Mouse (Mus musculus): ENCODE measurements around the gene Arnt2. TPM values are rescaled to one million over a fixed set of nuclear protein-coding genes. Genes with fewer than 3 reads are reported as not detected.

The Arnt2 gene
- polyA plus RNA-seq, 1 experiment from 2014 or later, result 2.6 TPM

DNA sequence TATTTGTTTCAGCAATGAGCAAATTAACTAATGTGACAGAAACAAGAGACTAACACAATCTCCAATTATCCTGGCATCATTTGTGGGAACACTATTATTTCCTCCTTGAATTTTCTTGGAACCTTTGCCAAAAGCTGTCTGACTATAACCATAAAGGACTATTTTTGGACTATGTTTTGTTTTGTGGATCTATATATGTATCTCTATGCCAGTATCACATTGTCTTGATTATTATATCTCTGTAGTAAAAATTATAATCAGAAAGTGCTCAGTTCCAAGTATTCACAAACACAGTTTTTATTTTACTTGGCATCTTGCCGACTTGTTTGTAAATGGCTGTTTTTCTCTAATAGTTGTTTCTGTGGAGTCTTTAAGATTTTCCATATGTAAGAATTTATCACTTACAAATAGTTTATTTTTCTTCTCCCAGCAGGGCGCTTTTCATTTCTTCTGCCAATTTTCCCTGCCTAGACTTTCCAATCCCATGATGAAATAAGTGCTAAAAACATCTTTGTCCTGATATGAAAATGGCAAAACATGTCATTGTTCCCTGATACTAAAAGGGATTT, 32.5 kb upstream of the Arnt2 start:
- WGBS, result 81% methylated on average over 2 of the region's 2 CpGs
- no peak overlapping the region for H3K9ac ChIP-seq (ENCODE audit: low read depth, low read length)
- H3K36me3 ChIP-seq (ENCODE audit: control insufficient read depth, insufficient read depth), result no peaks in the 10 kb centered on the region
- ATAC-seq, result no peak
- no peaks in the 10 kb centered on the region for H3K27me3 ChIP-seq (replicated peaks; ENCODE audit: control insufficient read depth, insufficient read depth, low read length)
- no peaks in the 10 kb centered on the region for H3K4me1 ChIP-seq (replicated peaks; ENCODE audit: control insufficient read depth, insufficient read depth, low read length)
- no peak overlapping the region for H3K27ac ChIP-seq (ENCODE audit: low read depth, low read length)
- no peak overlapping the region for H3K4me2 ChIP-seq (replicated peaks; ENCODE audit: low read depth)
- no peaks in the 10 kb centered on the region for H3K9me3 ChIP-seq (ENCODE audit: control insufficient read depth)
- no peak overlapping the region for H3K4me3 ChIP-seq (ENCODE audit: low read depth, low read length)
- no peak for TF ChIP-seq CTCF (IDR thresholded peaks at IDR 0.05; ENCODE audit: low read depth)

DNA sequence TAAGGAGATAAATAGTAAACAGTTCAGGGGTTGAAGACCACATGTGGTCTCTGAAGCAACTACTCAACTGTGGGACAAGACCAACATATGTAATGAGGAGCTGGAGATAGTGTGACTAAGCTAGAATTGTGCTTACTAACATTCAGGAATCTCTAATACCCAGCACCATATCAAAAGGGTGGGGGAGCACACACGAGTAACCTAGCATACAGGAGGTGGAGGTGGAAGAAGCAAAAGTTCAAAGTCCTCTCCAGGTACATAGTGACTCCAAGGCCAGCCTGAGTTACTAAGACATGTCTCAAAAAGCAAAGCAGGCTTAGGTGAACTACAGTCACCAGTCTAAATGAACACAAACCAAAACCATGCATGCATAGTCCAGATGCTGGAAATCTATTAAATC, 29.6 kb upstream of the Arnt2 start:
- ATAC-seq, result peak; percentile 51; the same call in 1 of the 2 replicates
- Histone ChIP-seq H3K9me3 (ENCODE audit: control insufficient read depth) (no peaks in the 10 kb centered on the region), H3K27ac (ENCODE audit: low read depth, low read length) (no peak overlapping the region), H3K27me3 (replicated peaks; ENCODE audit: control insufficient read depth, insufficient read depth, low read length) (no peaks in the 10 kb centered on the region), H3K36me3 (ENCODE audit: control insufficient read depth, insufficient read depth) (no peaks in the 10 kb centered on the region), H3K4me3 (ENCODE audit: low read depth, low read length) (no peak overlapping the region), H3K4me2 (replicated peaks; ENCODE audit: low read depth) (no peak overlapping the region), H3K4me1 (replicated peaks; ENCODE audit: control insufficient read depth, insufficient read depth, low read length) (no peaks in the 10 kb centered on the region), H3K9ac (ENCODE audit: low read depth, low read length) (no peak overlapping the region)
- WGBS, result 31% methylated on average over 1 of the region's 1 CpGs
- no peak for TF ChIP-seq CTCF (IDR thresholded peaks at IDR 0.05; ENCODE audit: low read depth)

DNA sequence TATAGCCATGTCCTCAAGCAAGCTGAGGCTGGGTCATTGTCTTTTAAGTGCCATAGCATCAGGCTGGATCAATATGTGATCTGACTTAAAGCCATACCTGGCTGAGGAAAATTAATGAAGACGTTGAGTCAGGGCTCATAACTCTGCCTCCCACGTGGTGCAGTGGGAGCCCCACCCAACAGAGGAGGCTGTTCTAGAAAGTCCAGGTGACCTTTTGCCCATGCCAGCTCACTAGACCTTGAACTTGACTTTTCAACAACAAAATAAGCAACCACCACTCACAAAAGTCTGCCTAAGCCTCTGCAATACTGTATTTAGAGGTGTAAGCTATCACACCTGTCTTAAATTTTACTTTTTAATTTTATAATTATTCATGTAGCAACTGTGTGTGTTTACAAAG, 24.9 kb upstream of the Arnt2 start:
- no peak overlapping the region for H3K4me3 ChIP-seq (ENCODE audit: low read depth, low read length)
- no peaks in the 10 kb centered on the region for H3K36me3 ChIP-seq (ENCODE audit: control insufficient read depth, insufficient read depth)
- H3K9ac ChIP-seq (ENCODE audit: low read depth, low read length), result no peak overlapping the region
- H3K27me3 ChIP-seq (replicated peaks; ENCODE audit: control insufficient read depth, insufficient read depth, low read length), result no peaks in the 10 kb centered on the region
- H3K4me2 ChIP-seq (replicated peaks; ENCODE audit: low read depth), result no peak overlapping the region
- no peaks in the 10 kb centered on the region for H3K9me3 ChIP-seq (ENCODE audit: control insufficient read depth)
- WGBS, result 28% methylated on average over 2 of the region's 2 CpGs
- ATAC-seq, result peak; percentile 64; the same call in 1 of the 2 replicates
- no peaks in the 10 kb centered on the region for H3K4me1 ChIP-seq (replicated peaks; ENCODE audit: control insufficient read depth, insufficient read depth, low read length)
- H3K27ac ChIP-seq (ENCODE audit: low read depth, low read length), result no peak overlapping the region
- TF ChIP-seq CTCF (IDR thresholded peaks at IDR 0.05; ENCODE audit: low read depth), result no peak

DNA sequence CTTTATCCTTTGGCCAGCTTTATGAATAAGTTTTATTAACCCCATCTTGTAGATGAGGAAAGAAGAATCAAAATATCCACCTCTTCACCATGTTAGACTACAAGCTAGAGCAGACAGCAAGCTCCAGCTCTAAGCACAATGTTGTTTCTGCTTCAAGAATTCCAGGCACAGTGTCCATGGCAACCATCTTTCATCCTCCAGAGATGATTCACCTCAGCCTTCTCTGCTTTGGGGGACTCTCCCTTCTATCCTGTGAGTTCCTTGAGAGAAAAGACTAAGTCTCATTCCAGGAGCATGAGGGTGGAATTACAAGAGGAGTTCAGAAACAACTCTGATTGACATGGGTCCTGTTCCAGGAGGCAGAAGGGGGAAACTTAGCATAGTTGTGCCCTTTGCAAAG, 22.2 kb upstream of the Arnt2 start:
- ATAC-seq, result no peak
- no peak overlapping the region for H3K4me2 ChIP-seq (replicated peaks; ENCODE audit: low read depth)
- H3K27me3 ChIP-seq (replicated peaks; ENCODE audit: control insufficient read depth, insufficient read depth, low read length), result no peaks in the 10 kb centered on the region
- no peaks in the 10 kb centered on the region for H3K4me1 ChIP-seq (replicated peaks; ENCODE audit: control insufficient read depth, insufficient read depth, low read length)
- H3K9me3 ChIP-seq (ENCODE audit: control insufficient read depth), result no peaks in the 10 kb centered on the region
- no peak overlapping the region for H3K27ac ChIP-seq (ENCODE audit: low read depth, low read length)
- H3K36me3 ChIP-seq (ENCODE audit: control insufficient read depth, insufficient read depth), result no peaks in the 10 kb centered on the region
- no peak overlapping the region for H3K9ac ChIP-seq (ENCODE audit: low read depth, low read length)
- no peak overlapping the region for H3K4me3 ChIP-seq (ENCODE audit: low read depth, low read length)
- TF ChIP-seq CTCF (IDR thresholded peaks at IDR 0.05; ENCODE audit: low read depth), result no peak

DNA sequence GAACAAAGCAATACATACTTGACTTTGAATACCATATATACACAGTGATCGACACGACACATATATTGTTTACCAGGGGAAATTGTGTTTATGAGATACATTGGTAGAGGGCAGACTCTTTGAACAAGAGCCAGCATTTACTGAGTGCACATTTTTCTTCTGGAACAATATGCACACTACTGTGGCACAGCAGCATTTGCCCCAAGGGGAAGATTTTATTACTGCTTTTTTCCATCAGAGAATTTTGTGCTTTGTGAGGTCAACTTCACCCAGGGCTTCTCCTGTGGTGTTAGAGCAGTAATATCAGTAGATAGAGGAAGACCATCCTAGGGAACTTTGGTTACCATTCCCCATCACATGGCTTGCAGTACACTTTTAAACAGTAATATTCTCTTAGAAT, 17.2 kb upstream of the Arnt2 start:
- no peak overlapping the region for H3K4me2 ChIP-seq (replicated peaks; ENCODE audit: low read depth)
- H3K27me3 ChIP-seq (replicated peaks; ENCODE audit: control insufficient read depth, insufficient read depth, low read length), result no peaks in the 10 kb centered on the region
- H3K9ac ChIP-seq (ENCODE audit: low read depth, low read length), result no peak overlapping the region
- no peak for TF ChIP-seq CTCF (IDR thresholded peaks at IDR 0.05; ENCODE audit: low read depth)
- H3K4me3 ChIP-seq (ENCODE audit: low read depth, low read length), result no peak overlapping the region
- H3K9me3 ChIP-seq (ENCODE audit: control insufficient read depth), result no peaks in the 10 kb centered on the region
- no peaks in the 10 kb centered on the region for H3K4me1 ChIP-seq (replicated peaks; ENCODE audit: control insufficient read depth, insufficient read depth, low read length)
- ATAC-seq, result no peak
- no peak overlapping the region for H3K27ac ChIP-seq (ENCODE audit: low read depth, low read length)
- WGBS, result 77% methylated on average over 2 of the region's 2 CpGs
- no peaks in the 10 kb centered on the region for H3K36me3 ChIP-seq (ENCODE audit: control insufficient read depth, insufficient read depth)

DNA sequence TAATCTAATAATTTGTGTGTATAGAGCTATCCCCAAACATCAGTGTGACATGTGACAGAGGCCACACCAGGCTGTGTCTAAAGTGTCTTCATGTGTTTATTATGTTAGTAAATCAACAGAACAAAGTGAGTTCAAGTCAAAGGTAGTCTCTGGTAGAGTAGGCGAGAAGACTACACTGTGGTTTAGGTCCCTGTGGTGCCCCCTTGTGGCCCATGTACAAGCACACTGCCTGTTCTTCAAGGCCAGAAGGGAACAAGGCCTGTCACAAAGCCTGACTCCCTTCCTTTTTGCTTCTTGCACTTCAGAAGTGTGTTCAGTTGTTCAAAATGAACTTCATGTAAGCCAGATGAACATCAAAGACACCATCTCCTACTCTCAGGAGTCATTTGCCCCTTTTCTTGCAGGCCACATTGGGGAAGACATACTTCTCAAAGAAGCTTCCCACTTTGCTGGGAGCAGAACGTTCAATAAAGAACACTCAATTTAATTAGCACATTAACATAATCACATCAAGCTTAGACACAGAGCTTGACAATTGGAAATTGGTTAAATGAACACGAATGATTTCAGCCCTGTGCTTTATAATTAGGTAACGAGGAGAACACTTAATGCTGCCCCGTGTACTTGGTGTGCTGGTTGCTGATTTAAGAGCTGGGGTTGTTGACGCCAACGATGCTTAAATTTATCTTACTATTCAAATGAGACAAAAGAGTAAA, 14.9 kb upstream of the Arnt2 start:
- Histone ChIP-seq H3K4me2 (replicated peaks; ENCODE audit: low read depth) (no peak overlapping the region), H3K27me3 (replicated peaks; ENCODE audit: control insufficient read depth, insufficient read depth, low read length) (no peaks in the 10 kb centered on the region), H3K9ac (ENCODE audit: low read depth, low read length) (no peak overlapping the region), H3K27ac (ENCODE audit: low read depth, low read length) (no peak overlapping the region), H3K4me1 (replicated peaks; ENCODE audit: control insufficient read depth, insufficient read depth, low read length) (no peaks in the 10 kb centered on the region), H3K9me3 (ENCODE audit: control insufficient read depth) (no peaks in the 10 kb centered on the region), H3K36me3 (ENCODE audit: control insufficient read depth, insufficient read depth) (no peaks in the 10 kb centered on the region), H3K4me3 (ENCODE audit: low read depth, low read length) (no peak overlapping the region)
- no peak for ATAC-seq
- TF ChIP-seq CTCF (IDR thresholded peaks at IDR 0.05; ENCODE audit: low read depth), result peak; percentile 74
- 80% methylated on average over 7 of the region's 7 CpGs for WGBS
